Mouse (Mus musculus) adrenal gland, postnatal 4 days (tissue): ENCODE measurements around the gene Fam189a2. TPM values are rescaled to one million over a fixed set of nuclear protein-coding genes. Genes with fewer than 3 reads are reported as not detected.

Source experiments
- DNase-seq, 2 experiments: peaks; one replicate each; pipeline ENCODE4 v3.0.0; 2021 to 2022; ENCODE audit warnings: low spot score in 2 of 2, mixed read lengths in 2 of 2
- long read RNA-seq, 2 experiments: library from polyadenylated mRNA; stranded (forward); transcript quantifications; one replicate each; pipeline ENCODE4 v2.0.0; 2021
- total RNA-seq, 2 experiments: library from RNA; stranded (reverse); gene quantifications; 2 replicates each; pipeline ENCODE4 v1.2.3; 2021

Gene Fam189a2
- total RNA-seq: 10 to 100 TPM; 12.0 to 12.9 TPM
- long read RNA-seq, experiment 1, transcript Fam189a2-201 (11 exons, 2,548 nt): major isoform, 7 of 12 reads
- long read RNA-seq, experiment 1, partial matches to known transcripts: 2 of 12 reads
- long read RNA-seq, experiment 1, other reads (novel, unspliced or antisense): 3 of 12 reads
- long read RNA-seq, experiment 2, transcript Fam189a2-201 (11 exons, 2,548 nt): major isoform, 17 of 28 reads
- long read RNA-seq, experiment 2, partial matches to known transcripts: 7 of 28 reads
- long read RNA-seq, experiment 2, other reads (novel, unspliced or antisense): 4 of 28 reads

- DNase-seq: peak in 1 of 2 experiments; percentile 17
Measured at GRCm38 (mm10) chr19:24030871-24031556, at the start of gene Fam189a2. Gene Fam189a2, minus strand, starts transcription at chr19:24031019.

- DNase-seq: no peak
Measured at GRCm38 (mm10) chr19:24077658-24078057, 46.8 kb upstream of the Fam189a2 start.

GRCm38 (mm10) chr19:24076536-24076935 is 45.7 kb upstream of the Fam189a2 start:
- DNase-seq: no peak

GRCm38 (mm10) chr19:24075927-24076326 is 45.1 kb upstream of the Fam189a2 start:
- no peak for DNase-seq

GRCm38 (mm10) chr19:24073155-24073554 is 42.3 kb upstream of the Fam189a2 start:
- no peak for DNase-seq

- DNase-seq: no peak
Measured at GRCm38 (mm10) chr19:24064348-24064895, 33.6 kb upstream of the Fam189a2 start.

- no peak for DNase-seq
Measured at GRCm38 (mm10) chr19:24063585-24063984, 32.8 kb upstream of the Fam189a2 start.

- DNase-seq: no peak
Measured at GRCm38 (mm10) chr19:24058851-24059250, 28.0 kb upstream of the Fam189a2 start.

- DNase-seq: no peak
Measured at GRCm38 (mm10) chr19:24058021-24058420, 27.2 kb upstream of the Fam189a2 start.

GRCm38 (mm10) chr19:24056880-24057279 is 26.1 kb upstream of the Fam189a2 start:
- DNase-seq: no peak

GRCm38 (mm10) chr19:24054904-24055303 is 24.1 kb upstream of the Fam189a2 start:
- DNase-seq: no peak

GRCm38 (mm10) chr19:24054265-24054664 is 23.4 kb upstream of the Fam189a2 start:
- no peak for DNase-seq

- DNase-seq: no peak
Measured at GRCm38 (mm10) chr19:24050514-24050913, 19.7 kb upstream of the Fam189a2 start.

- no peak for DNase-seq
Measured at GRCm38 (mm10) chr19:24049329-24049728, 18.5 kb upstream of the Fam189a2 start.

GRCm38 (mm10) chr19:24046395-24046993 is 15.7 kb upstream of the Fam189a2 start:
- no peak for DNase-seq

GRCm38 (mm10) chr19:24042387-24042786 is 11.6 kb upstream of the Fam189a2 start:
- no peak for DNase-seq

GRCm38 (mm10) chr19:24039061-24039853 is 8.4 kb upstream of the Fam189a2 start:
- DNase-seq: no peak

GRCm38 (mm10) chr19:24034367-24034766 is 3.5 kb upstream of the Fam189a2 start:
- DNase-seq: no peak

- DNase-seq: no peak
Measured at GRCm38 (mm10) chr19:24032654-24033236, 1.9 kb upstream of the Fam189a2 start.

GRCm38 (mm10) chr19:24030511-24030870 is 328 bp downstream of the Fam189a2 start:
- no peak for DNase-seq
